Mouse (Mus musculus) heart, adult 18-20 months (tissue): ENCODE data around the gene Bfar. TPM values are rescaled to one million over a fixed set of nuclear protein-coding genes. Genes with fewer than 3 reads are reported as not detected.
"Not testable (repeated sequence)": the region's sequence is repeated elsewhere in the genome, so short reads cannot be mapped to it uniquely, and the experiment has no call there.

Source experiments
- DNase-seq, 2 experiments: peaks; one replicate each; pipeline ENCODE4 v3.0.0; 2021 to 2022; ENCODE audit warnings: mixed read lengths in 1 of 2
- long read RNA-seq, 2 experiments: library from polyadenylated mRNA; stranded (forward); transcript quantifications; one replicate each; pipeline ENCODE4 v2.0.0; 2021
- total RNA-seq, 2 experiments: library from RNA; stranded (reverse); gene quantifications; 2 replicates each; pipeline ENCODE4 v1.2.3; 2021

Gene Bfar
- 10 to 100 TPM; 46.5 to 47.0 TPM for total RNA-seq
- long read RNA-seq, experiment 1, transcript Bfar-201 (8 exons, 3,003 nt): major isoform, 68 of 258 reads
- long read RNA-seq, experiment 1, partial matches to known transcripts: 7 of 258 reads
- long read RNA-seq, experiment 1, other reads (novel, unspliced or antisense): 183 of 258 reads
- long read RNA-seq, experiment 2, transcript Bfar-201 (8 exons, 3,003 nt): major isoform, 22 of 170 reads
- long read RNA-seq, experiment 2, partial matches to known transcripts: 4 of 170 reads
- long read RNA-seq, experiment 2, other reads (novel, unspliced or antisense): 144 of 170 reads

- DNase-seq: peak; percentile 91 to 95
These were observed at the start of gene Bfar, which contains the start of gene 3110001I22Rik for GRCm38 (mm10) chr16:13671685-13672385. Gene Bfar, plus strand, starts transcription at chr16:13671858. Gene 3110001I22Rik, plus strand, starts transcription at chr16:13671929.

GRCm38 (mm10) chr16:13628345-13628744, 43.3 kb upstream of the Bfar start:
- DNase-seq: peak in 1 of 2 experiments; percentile 10

GRCm38 (mm10) chr16:13638198-13638597, 33.5 kb upstream of the Bfar start:
- DNase-seq: not testable (repeated sequence)

- no peak for DNase-seq
These were observed 32.1 kb upstream of the Bfar start for GRCm38 (mm10) chr16:13639508-13639907.

- peak in 1 of 2 experiments; percentile 7 for DNase-seq
These were observed 31.6 kb upstream of the Bfar start for GRCm38 (mm10) chr16:13640064-13640463.

- no peak for DNase-seq
These were observed 27.2 kb upstream of the Bfar start for GRCm38 (mm10) chr16:13644474-13644873.

- DNase-seq: no peak
These were observed 25.7 kb upstream of the Bfar start for GRCm38 (mm10) chr16:13645930-13646329.

GRCm38 (mm10) chr16:13658886-13659285, 12.8 kb upstream of the Bfar start:
- DNase-seq: no peak

- no peak for DNase-seq
These were observed 10.9 kb upstream of the Bfar start for GRCm38 (mm10) chr16:13660736-13661135.

- peak; percentile 95 to 96 for DNase-seq
These were observed 3.7 kb upstream of the Bfar start, which contains the start of gene Parn for GRCm38 (mm10) chr16:13667878-13668343. Gene Parn, minus strand, starts transcription at chr16:13668170.

- no peak for DNase-seq
These were observed 3.1 kb upstream of the Bfar start for GRCm38 (mm10) chr16:13668402-13669108.

- DNase-seq: no peak
These were observed 2.4 kb upstream of the Bfar start for GRCm38 (mm10) chr16:13669282-13669681.

GRCm38 (mm10) chr16:13670896-13671295, 762 bp upstream of the Bfar start:
- not testable (repeated sequence) for DNase-seq

GRCm38 (mm10) chr16:13672386-13672898, 784 bp downstream of the Bfar start:
- peak; percentile 74 to 77 for DNase-seq

- DNase-seq: no peak
These were observed 1.5 kb downstream of the Bfar start for GRCm38 (mm10) chr16:13673114-13673513.

- no peak for DNase-seq
These were observed 2.9 kb downstream of the Bfar start for GRCm38 (mm10) chr16:13674511-13674910.

- DNase-seq: no peak
These were observed 7.1 kb downstream of the Bfar start for GRCm38 (mm10) chr16:13678601-13679319.

GRCm38 (mm10) chr16:13698998-13699397, 27.3 kb downstream of the Bfar start:
- no peak for DNase-seq

GRCm38 (mm10) chr16:13702184-13702583, 30.5 kb downstream of the Bfar start:
- no peak for DNase-seq

- DNase-seq: no peak
These were observed 33.0 kb downstream of the Bfar start for GRCm38 (mm10) chr16:13704676-13705075.

- no peak for DNase-seq
These were observed 43.3 kb downstream of the Bfar start for GRCm38 (mm10) chr16:13714910-13715309.
